Mouse (Mus musculus) cerebellum, postnatal 10 days (tissue): ENCODE measurements around the gene 4930578G10Rik.
"Not testable (repeated sequence)": the region's sequence is repeated elsewhere in the genome, so short reads cannot be mapped to it uniquely, and the experiment has no call there.

Source experiments
- DNase-seq, 2 experiments: peaks; one replicate each; pipeline ENCODE4 v3.0.0; 2021; ENCODE audit warnings: mixed read lengths in 2 of 2

Gene 4930578G10Rik

GRCm38 (mm10) chr4:42735245-42735644 is at the start of gene 4930578G10Rik:
4930578G10Rik (plus strand) TSS chr4:42735545.
- DNase-seq = not testable (repeated sequence)

- not testable (repeated sequence) for DNase-seq
These were observed 21.1 kb downstream of the 4930578G10Rik start, which contains the start of gene Ccl19 for GRCm38 (mm10) chr4:42756477-42756876. Ccl19 (minus strand) TSS chr4:42756577.

- DNase-seq = not testable (repeated sequence)
These were observed 38.5 kb downstream of the 4930578G10Rik start, which contains the start of gene Ccl21a for GRCm38 (mm10) chr4:42773893-42774292. Ccl21a (minus strand) TSS chr4:42773993.

- DNase-seq = not testable (repeated sequence)
These were observed 118.4 kb downstream of the 4930578G10Rik start, which contains the start of gene Fam205a1 for GRCm38 (mm10) chr4:42853788-42854187. Fam205a1 (minus strand) TSS chr4:42853888.

- DNase-seq = not testable (repeated sequence)
These were observed 121.3 kb downstream of the 4930578G10Rik start, which contains the start of gene Gm12394 for GRCm38 (mm10) chr4:42856671-42857070. Gm12394 (minus strand) TSS chr4:42856771.

- DNase-seq = not testable (repeated sequence)
These were observed 125.1 kb downstream of the 4930578G10Rik start for GRCm38 (mm10) chr4:42860483-42860882.

GRCm38 (mm10) chr4:42863487-42863886 is 128.1 kb downstream of the 4930578G10Rik start:
- not testable (repeated sequence) for DNase-seq

GRCm38 (mm10) chr4:42867390-42867789 is 132.0 kb downstream of the 4930578G10Rik start:
- DNase-seq = no peak

- no peak for DNase-seq
These were observed 132.8 kb downstream of the 4930578G10Rik start for GRCm38 (mm10) chr4:42868193-42868592.

GRCm38 (mm10) chr4:42870748-42871147 is 135.4 kb downstream of the 4930578G10Rik start:
- DNase-seq = peak in 1 of 2 experiments; percentile 33

GRCm38 (mm10) chr4:42872151-42872550 is 136.8 kb downstream of the 4930578G10Rik start:
- no peak for DNase-seq

GRCm38 (mm10) chr4:42872746-42873435 is 137.5 kb downstream of the 4930578G10Rik start:
- no peak for DNase-seq

- no peak for DNase-seq
These were observed 138.8 kb downstream of the 4930578G10Rik start, which contains the start of gene Fam205c for GRCm38 (mm10) chr4:42874134-42874533. Fam205c (minus strand) TSS chr4:42874234.

- DNase-seq = peak; percentile 77 to 83
These were observed 141.4 kb downstream of the 4930578G10Rik start for GRCm38 (mm10) chr4:42876586-42877291.

- no peak for DNase-seq
These were observed 142.3 kb downstream of the 4930578G10Rik start for GRCm38 (mm10) chr4:42877657-42878056.

GRCm38 (mm10) chr4:42879829-42880676 is 144.7 kb downstream of the 4930578G10Rik start:
- DNase-seq = peak; percentile 67 to 69

GRCm38 (mm10) chr4:42880677-42880948 is 145.3 kb downstream of the 4930578G10Rik start:
- no peak for DNase-seq

GRCm38 (mm10) chr4:42886926-42887325 is 151.6 kb downstream of the 4930578G10Rik start:
- DNase-seq = no peak

GRCm38 (mm10) chr4:42888806-42889205 is 153.5 kb downstream of the 4930578G10Rik start:
- no peak for DNase-seq

- no peak for DNase-seq
These were observed 155.8 kb downstream of the 4930578G10Rik start for GRCm38 (mm10) chr4:42891176-42891575.

GRCm38 (mm10) chr4:42895118-42895517 is 159.8 kb downstream of the 4930578G10Rik start:
- no peak for DNase-seq
